Mouse (Mus musculus): Measurements from ENCODE around the gene Phox2b. TPM values are rescaled to one million over a fixed set of nuclear protein-coding genes. Genes with fewer than 3 reads are reported as not detected.
A peak's percentile ranks its signal among the peaks of the same experiment; 100 is the strongest.

Phox2b gene
- 41.6 and 45.5 TPM in 2 replicates for polyA plus RNA-seq (2014; fragmentation: Nextera tagmentation; extraction: Ambion mirVana)

GRCm38 (mm10) chr5:67098733-67099323 is at the start of gene Phox2b:
Gene Phox2b, minus strand, starts transcription at chr5:67099301.
- Histone ChIP-seq H3K9me3 (ENCODE audit: control insufficient read depth, low read length) (no peaks in the 10 kb centered on the region), H3K4me2 (ENCODE audit: low read length) (no peak within 1 kb of the TSS; the same call in 1 of the 2 replicates), H3K27ac (ENCODE audit: low read depth) (peak within 1 kb of the TSS; percentile 39), H3K4me1 (replicated peaks; ENCODE audit: control insufficient read depth, insufficient read depth, low read length) (no peaks in the 10 kb centered on the region), H3K27me3 (replicated peaks; ENCODE audit: control insufficient read depth, insufficient read depth, low read length) (peaks cover 100% of the 10 kb centered on the region), H3K36me3 (ENCODE audit: control insufficient read depth, insufficient read depth, low read length) (no peaks in the 10 kb centered on the region), H3K4me3 (ENCODE audit: low read depth, low read length) (peak within 1 kb of the TSS; percentile 34; the same call in 1 of the 2 replicates), H3K9ac (ENCODE audit: low read length) (peak within 1 kb of the TSS; percentile 48)
- WGBS = 3% methylated on average over 16 of the region's 16 CpGs
- no peak; the same call in 1 of the 2 replicates for ATAC-seq (replicated peaks; ENCODE audit: low FRiP score, low TSS enrichment, low read depth)
- peak; percentile 85 for DNase-seq (ENCODE audit: low spot score)

- WGBS = 66% methylated on average over 4 of the region's 4 CpGs
- no peak for DNase-seq (ENCODE audit: low spot score)
These were observed 43.5 kb upstream of the Phox2b start for GRCm38 (mm10) chr5:67142622-67143021.

GRCm38 (mm10) chr5:67139052-67140015 is 40.2 kb upstream of the Phox2b start:
- H3K4me3 ChIP-seq (ENCODE audit: low read depth, low read length) = no peak overlapping the region
- 0 out of 2 replicates have a peak overlapping the region, but pooled peaks have one; percentile 11 for H3K27ac ChIP-seq (ENCODE audit: low read depth)
- 54% methylated on average over 25 of the region's 25 CpGs for WGBS
- H3K36me3 ChIP-seq (ENCODE audit: control insufficient read depth, insufficient read depth, low read length) = no peaks in the 10 kb centered on the region
- H3K4me1 ChIP-seq (replicated peaks; ENCODE audit: control insufficient read depth, insufficient read depth, low read length) = no peaks in the 10 kb centered on the region
- DNase-seq (ENCODE audit: low spot score) (no peak), ATAC-seq (replicated peaks; ENCODE audit: low FRiP score, low TSS enrichment, low read depth) (0 out of 2 replicates have a peak, but pooled peaks have one; percentile 37)
- H3K9me3 ChIP-seq (ENCODE audit: control insufficient read depth, low read length) = no peaks in the 10 kb centered on the region
- H3K27me3 ChIP-seq (replicated peaks; ENCODE audit: control insufficient read depth, insufficient read depth, low read length) = no peaks in the 10 kb centered on the region
- no peak overlapping the region for H3K9ac ChIP-seq (ENCODE audit: low read length)
- no peak overlapping the region for H3K4me2 ChIP-seq (ENCODE audit: low read length)

More at GRCm38 (mm10) chr5:67142622-67143021, 43.5 kb upstream of the Phox2b start:
- no peak overlapping the region for H3K27ac ChIP-seq (ENCODE audit: low read depth)
- no peak overlapping the region for H3K4me3 ChIP-seq (ENCODE audit: low read depth, low read length)
- no peaks in the 10 kb centered on the region for H3K4me1 ChIP-seq (replicated peaks; ENCODE audit: control insufficient read depth, insufficient read depth, low read length)
- H3K4me2 ChIP-seq (ENCODE audit: low read length) = no peak overlapping the region
- no peaks in the 10 kb centered on the region for H3K36me3 ChIP-seq (ENCODE audit: control insufficient read depth, insufficient read depth, low read length)
- no peak overlapping the region for H3K9ac ChIP-seq (ENCODE audit: low read length)
- no peaks in the 10 kb centered on the region for H3K9me3 ChIP-seq (ENCODE audit: control insufficient read depth, low read length)
- no peaks in the 10 kb centered on the region for H3K27me3 ChIP-seq (replicated peaks; ENCODE audit: control insufficient read depth, insufficient read depth, low read length)
- no peak for ATAC-seq (replicated peaks; ENCODE audit: low FRiP score, low TSS enrichment, low read depth)

- 0 out of 2 replicates have a peak, but pooled peaks have one; percentile 47 for ATAC-seq (replicated peaks; ENCODE audit: low FRiP score, low TSS enrichment, low read depth)
- WGBS = 76% methylated on average over 8 of the region's 8 CpGs
These were observed 39.5 kb upstream of the Phox2b start for GRCm38 (mm10) chr5:67138643-67139042.

GRCm38 (mm10) chr5:67134698-67135097 is 35.6 kb upstream of the Phox2b start:
- Histone ChIP-seq H3K36me3 (ENCODE audit: control insufficient read depth, insufficient read depth, low read length) (no peaks in the 10 kb centered on the region), H3K9me3 (ENCODE audit: control insufficient read depth, low read length) (no peaks in the 10 kb centered on the region), H3K4me2 (ENCODE audit: low read length) (no peak overlapping the region), H3K27ac (ENCODE audit: low read depth) (no peak overlapping the region), H3K4me1 (replicated peaks; ENCODE audit: control insufficient read depth, insufficient read depth, low read length) (no peaks in the 10 kb centered on the region), H3K9ac (ENCODE audit: low read length) (no peak overlapping the region), H3K4me3 (ENCODE audit: low read depth, low read length) (no peak overlapping the region), H3K27me3 (replicated peaks; ENCODE audit: control insufficient read depth, insufficient read depth, low read length) (no peaks in the 10 kb centered on the region)
- 39% methylated on average over 6 of the region's 6 CpGs for WGBS
- ATAC-seq (replicated peaks; ENCODE audit: low FRiP score, low TSS enrichment, low read depth) (no peak), DNase-seq (ENCODE audit: low spot score) (no peak)

More at GRCm38 (mm10) chr5:67138643-67139042, 39.5 kb upstream of the Phox2b start:
- Histone ChIP-seq H3K27me3 (replicated peaks; ENCODE audit: control insufficient read depth, insufficient read depth, low read length) (no peaks in the 10 kb centered on the region), H3K4me1 (replicated peaks; ENCODE audit: control insufficient read depth, insufficient read depth, low read length) (no peaks in the 10 kb centered on the region), H3K9ac (ENCODE audit: low read length) (no peak overlapping the region), H3K4me2 (ENCODE audit: low read length) (no peak overlapping the region), H3K27ac (ENCODE audit: low read depth) (0 out of 2 replicates have a peak overlapping the region, but pooled peaks have one; percentile 11), H3K36me3 (ENCODE audit: control insufficient read depth, insufficient read depth, low read length) (no peaks in the 10 kb centered on the region), H3K9me3 (ENCODE audit: control insufficient read depth, low read length) (no peaks in the 10 kb centered on the region), H3K4me3 (ENCODE audit: low read depth, low read length) (no peak overlapping the region)
- no peak for DNase-seq (ENCODE audit: low spot score)

GRCm38 (mm10) chr5:67131671-67132070 is 32.6 kb upstream of the Phox2b start:
- no peak overlapping the region for H3K4me2 ChIP-seq (ENCODE audit: low read length)
- 70% methylated on average over 2 of the region's 2 CpGs for WGBS
- DNase-seq (ENCODE audit: low spot score) (no peak), ATAC-seq (replicated peaks; ENCODE audit: low FRiP score, low TSS enrichment, low read depth) (no peak)
- no peaks in the 10 kb centered on the region for H3K27me3 ChIP-seq (replicated peaks; ENCODE audit: control insufficient read depth, insufficient read depth, low read length)
- H3K4me1 ChIP-seq (replicated peaks; ENCODE audit: control insufficient read depth, insufficient read depth, low read length) = no peaks in the 10 kb centered on the region
- no peak overlapping the region for H3K4me3 ChIP-seq (ENCODE audit: low read depth, low read length)
- H3K9me3 ChIP-seq (ENCODE audit: control insufficient read depth, low read length) = no peaks in the 10 kb centered on the region
- H3K36me3 ChIP-seq (ENCODE audit: control insufficient read depth, insufficient read depth, low read length) = no peaks in the 10 kb centered on the region
- H3K9ac ChIP-seq (ENCODE audit: low read length) = no peak overlapping the region
- H3K27ac ChIP-seq (ENCODE audit: low read depth) = no peak overlapping the region

GRCm38 (mm10) chr5:67106261-67106660 is 7.2 kb upstream of the Phox2b start:
- WGBS = 85% methylated on average over 2 of the region's 2 CpGs
- peaks cover 52% of the 10 kb centered on the region for H3K27me3 ChIP-seq (replicated peaks; ENCODE audit: control insufficient read depth, insufficient read depth, low read length)

GRCm38 (mm10) chr5:67103016-67103415 is 3.9 kb upstream of the Phox2b start:
- 13% methylated on average over 3 of the region's 3 CpGs for WGBS
- H3K4me3 ChIP-seq (ENCODE audit: low read depth, low read length) = no peak overlapping the region
- DNase-seq (ENCODE audit: low spot score) (no peak), ATAC-seq (replicated peaks; ENCODE audit: low FRiP score, low TSS enrichment, low read depth) (no peak)
- H3K9ac ChIP-seq (ENCODE audit: low read length) = no peak overlapping the region
- no peaks in the 10 kb centered on the region for H3K4me1 ChIP-seq (replicated peaks; ENCODE audit: control insufficient read depth, insufficient read depth, low read length)
- no peaks in the 10 kb centered on the region for H3K9me3 ChIP-seq (ENCODE audit: control insufficient read depth, low read length)
- no peak overlapping the region for H3K4me2 ChIP-seq (ENCODE audit: low read length)
- H3K27ac ChIP-seq (ENCODE audit: low read depth) = no peak overlapping the region
- H3K36me3 ChIP-seq (ENCODE audit: control insufficient read depth, insufficient read depth, low read length) = no peaks in the 10 kb centered on the region
- H3K27me3 ChIP-seq (replicated peaks; ENCODE audit: control insufficient read depth, insufficient read depth, low read length) = peaks cover 77% of the 10 kb centered on the region

More at GRCm38 (mm10) chr5:67106261-67106660, 7.2 kb upstream of the Phox2b start:
- no peaks in the 10 kb centered on the region for H3K4me1 ChIP-seq (replicated peaks; ENCODE audit: control insufficient read depth, insufficient read depth, low read length)
- ATAC-seq (replicated peaks; ENCODE audit: low FRiP score, low TSS enrichment, low read depth) = no peak
- H3K27ac ChIP-seq (ENCODE audit: low read depth) = no peak overlapping the region
- DNase-seq (ENCODE audit: low spot score) = no peak
- no peak overlapping the region for H3K4me2 ChIP-seq (ENCODE audit: low read length)
- no peaks in the 10 kb centered on the region for H3K9me3 ChIP-seq (ENCODE audit: control insufficient read depth, low read length)
- no peak overlapping the region for H3K9ac ChIP-seq (ENCODE audit: low read length)
- H3K36me3 ChIP-seq (ENCODE audit: control insufficient read depth, insufficient read depth, low read length) = no peaks in the 10 kb centered on the region
- H3K4me3 ChIP-seq (ENCODE audit: low read depth, low read length) = no peak overlapping the region

All from intestine, embryonic 14.5 days (tissue).